Mouse (Mus musculus) midbrain, embryonic 13.5 days (tissue): ENCODE results near the gene Adam12. TPM values are rescaled to one million over a fixed set of nuclear protein-coding genes. Genes with fewer than 3 reads are reported as not detected.

Experiments
- ATAC-seq: fragments of 200-750 bp; cut with Nextera tagmentation; 2 replicates; pipeline ENCODE4 v1.8.0; 2017; ENCODE audit warnings: mild to moderate bottlenecking, moderate TSS enrichment, moderate library complexity
- H3K27ac ChIP-seq: fragments of 300-500 bp; sonication (generic); 2 replicates; pipeline ENCODE4 v1.5.1; 2015; ENCODE audit warnings: inconsistent platforms, mild to moderate bottlenecking, moderate library complexity
- H3K27me3 ChIP-seq: fragments of 300-500 bp; sonication (generic); 2 replicates; pipeline ENCODE4 v1.6.1; 2015; ENCODE audit warnings: mild to moderate bottlenecking, inconsistent platforms
- H3K36me3 ChIP-seq: fragments of 300-500 bp; sonication (generic); 2 replicates; pipeline ENCODE4 v1.6.1; 2015; ENCODE audit warnings: mild to moderate bottlenecking, inconsistent platforms
- H3K4me1 ChIP-seq: fragments of 300-500 bp; sonication (generic); replicated peaks from 2 replicates; pipeline ENCODE4 v1.6.1; 2015; ENCODE audit warnings: inconsistent platforms
- H3K4me2 ChIP-seq: fragments of 300-500 bp; sonication (generic); replicated peaks from 2 replicates; pipeline ENCODE4 v1.6.1; 2015; ENCODE audit warnings: moderate library complexity, mild to moderate bottlenecking, inconsistent platforms
- H3K4me3 ChIP-seq: fragments of 300-500 bp; sonication (generic); replicated peaks from 2 replicates; pipeline ENCODE4 v1.5.1; 2015; ENCODE audit warnings: mild to moderate bottlenecking, inconsistent platforms
- H3K9ac ChIP-seq: fragments of 300-500 bp; sonication (generic); replicated peaks from 2 replicates; pipeline ENCODE4 v1.6.1; 2015; ENCODE audit warnings: mild to moderate bottlenecking, inconsistent platforms
- H3K9me3 ChIP-seq: fragments of 300-500 bp; sonication (generic); 2 replicates; pipeline ENCODE4 v1.6.1; 2016; ENCODE audit warnings: mild to moderate bottlenecking, inconsistent platforms
- WGBS: fragments of 180-500 bp; shearing (Covaris S2); methylation state at CpG from one replicate; pipeline ENCODE4 v1.1.7; 2015; 5-methylcytosine and 5-hydroxymethylcytosine counted together
- polyA plus RNA-seq: library from polyadenylated mRNA; unstranded; fragments of >200 nt; fragmentation: Nextera tagmentation; extraction: Ambion mirVana; gene quantifications from 2 replicates; pipeline ENCODE4 v1.2.1, GENCODE M21; 2015

Gene Adam12
- polyA plus RNA-seq, 1 experiment from 2014 or later, result 1.8 TPM

DNA sequence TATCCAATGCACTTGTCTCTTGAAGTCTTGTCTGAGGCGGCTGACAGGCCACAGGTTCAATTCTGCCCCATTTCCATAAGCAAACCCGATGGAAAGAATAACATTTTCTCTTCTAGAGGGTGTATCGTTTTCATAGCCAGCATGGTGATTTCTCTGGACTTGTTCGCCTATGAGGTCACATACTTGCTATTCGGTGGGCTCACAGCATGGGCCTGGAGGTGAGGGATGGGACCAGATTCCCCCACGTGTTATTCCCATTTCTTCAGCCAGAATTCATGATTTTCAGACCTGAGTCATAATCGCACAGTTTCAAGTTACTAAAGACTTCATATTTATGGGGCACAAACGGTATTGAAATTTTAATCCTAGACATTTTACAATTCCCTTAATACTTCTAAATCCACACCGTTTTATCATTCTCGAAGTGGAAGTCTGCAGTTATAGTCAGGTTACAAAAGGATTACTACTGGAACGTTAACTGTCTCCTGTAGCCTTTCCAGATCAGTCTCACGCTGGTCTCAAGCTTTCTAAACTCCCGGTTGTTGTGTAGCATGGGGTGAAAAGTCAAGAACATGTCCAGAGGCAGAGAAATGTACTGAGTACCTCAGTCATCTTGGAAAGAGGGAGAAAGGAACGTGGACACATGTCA, 58.4 kb downstream of the Adam12 start:
- Histone ChIP-seq H3K27me3 (no peaks in the 10 kb centered on the region), H3K4me2 (no peak overlapping the region), H3K36me3 (no peaks in the 10 kb centered on the region), H3K27ac (no peak overlapping the region), H3K9me3 (no peaks in the 10 kb centered on the region), H3K4me3 (no peak overlapping the region), H3K9ac (no peak overlapping the region), H3K4me1 (no peaks in the 10 kb centered on the region)
- 84% methylated on average over 14 of the region's 14 CpGs for WGBS
- no peak for ATAC-seq

DNA sequence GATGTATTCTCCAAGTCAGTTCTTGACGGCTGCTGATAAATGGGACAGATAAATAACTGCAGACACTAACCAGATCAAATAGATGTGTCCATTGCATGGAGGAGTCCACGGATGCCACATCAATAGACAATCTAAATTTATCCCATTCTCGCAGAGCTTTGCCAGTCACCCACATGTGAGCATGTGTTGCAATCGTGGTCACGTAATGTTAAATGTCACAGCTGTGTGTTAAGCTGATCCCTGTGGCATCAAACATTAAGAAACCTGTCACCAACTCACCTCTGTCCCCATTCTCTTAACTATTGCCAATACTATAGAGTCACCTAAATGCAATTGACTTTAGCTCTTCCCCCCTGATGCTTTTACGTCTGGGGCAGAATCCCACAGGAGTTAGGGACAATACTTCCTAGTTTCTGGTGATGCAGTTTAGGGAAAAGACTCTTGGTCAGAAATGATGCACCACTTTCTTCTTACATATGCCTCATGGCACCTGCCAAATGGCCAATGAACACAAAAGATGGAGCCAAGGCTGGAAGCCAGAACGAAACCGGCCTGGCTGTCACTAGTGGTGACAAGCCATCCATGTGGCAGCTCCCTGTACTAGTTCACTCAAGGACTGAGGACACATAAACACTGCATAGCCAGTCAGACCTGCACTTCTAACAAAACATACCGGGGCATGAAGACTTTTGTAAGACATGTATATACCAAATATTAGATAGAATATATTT, 61.6 kb downstream of the Adam12 start:
- no peak for ATAC-seq
- no peak overlapping the region for H3K4me3 ChIP-seq
- 88% methylated on average over 9 of the region's 9 CpGs for WGBS
- H3K27me3 ChIP-seq, result no peaks in the 10 kb centered on the region
- no peaks in the 10 kb centered on the region for H3K36me3 ChIP-seq
- H3K9ac ChIP-seq, result no peak overlapping the region
- no peak overlapping the region for H3K4me2 ChIP-seq
- no peaks in the 10 kb centered on the region for H3K4me1 ChIP-seq
- H3K27ac ChIP-seq, result no peak overlapping the region
- H3K9me3 ChIP-seq, result no peaks in the 10 kb centered on the region

DNA sequence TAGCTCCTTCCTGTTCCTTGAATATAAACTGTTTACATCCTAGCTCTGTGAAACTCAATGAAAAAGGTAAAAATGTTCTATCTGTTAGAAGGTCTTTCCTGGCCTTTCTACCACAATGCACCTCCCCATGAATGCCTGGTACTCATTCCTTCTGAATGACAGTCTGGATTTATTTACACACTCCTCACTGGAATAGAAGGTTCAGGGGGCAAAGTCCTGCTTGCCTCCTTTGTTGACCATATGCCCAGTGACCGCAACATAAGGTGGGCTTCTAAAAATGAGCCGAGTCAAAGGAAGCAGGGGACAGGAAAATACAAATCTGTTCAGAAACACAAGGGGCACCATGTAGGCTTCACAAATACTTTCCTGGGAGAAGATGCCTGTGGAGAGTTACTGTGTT, 62.2 kb downstream of the Adam12 start:
- Histone ChIP-seq H3K27ac (no peak overlapping the region), H3K9me3 (no peaks in the 10 kb centered on the region), H3K36me3 (no peaks in the 10 kb centered on the region), H3K4me1 (no peaks in the 10 kb centered on the region), H3K4me2 (no peak overlapping the region), H3K9ac (no peak overlapping the region), H3K4me3 (no peak overlapping the region), H3K27me3 (no peaks in the 10 kb centered on the region)
- ATAC-seq, result no peak
- WGBS, result 89% methylated on average over 2 of the region's 2 CpGs

DNA sequence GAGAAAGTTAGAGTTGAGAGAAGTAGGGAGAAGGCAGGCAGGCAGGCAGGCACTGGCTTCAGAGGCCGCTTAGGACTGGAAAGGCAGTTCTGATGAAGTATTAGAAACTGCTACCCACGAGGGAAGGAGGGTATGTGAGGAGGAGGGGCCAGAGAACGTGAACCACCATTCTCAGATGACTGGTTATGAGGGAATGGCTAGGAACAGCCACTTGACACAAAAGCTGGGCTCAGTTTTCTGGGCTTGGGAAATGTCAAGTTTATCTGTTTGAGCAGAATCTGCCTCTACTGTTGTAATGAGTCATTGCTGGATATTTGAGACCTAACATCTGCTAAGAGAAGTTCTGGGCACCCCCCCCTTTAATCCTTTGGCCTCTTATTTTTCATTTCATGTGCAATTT, 64.4 kb downstream of the Adam12 start:
- no peak overlapping the region for H3K4me3 ChIP-seq
- H3K4me1 ChIP-seq, result no peaks in the 10 kb centered on the region
- no peak for ATAC-seq
- no peak overlapping the region for H3K27ac ChIP-seq
- WGBS, result 42% methylated on average over 3 of the region's 3 CpGs
- no peak overlapping the region for H3K9ac ChIP-seq
- no peaks in the 10 kb centered on the region for H3K27me3 ChIP-seq
- H3K9me3 ChIP-seq, result no peaks in the 10 kb centered on the region
- H3K4me2 ChIP-seq, result no peak overlapping the region
- H3K36me3 ChIP-seq, result no peaks in the 10 kb centered on the region

DNA sequence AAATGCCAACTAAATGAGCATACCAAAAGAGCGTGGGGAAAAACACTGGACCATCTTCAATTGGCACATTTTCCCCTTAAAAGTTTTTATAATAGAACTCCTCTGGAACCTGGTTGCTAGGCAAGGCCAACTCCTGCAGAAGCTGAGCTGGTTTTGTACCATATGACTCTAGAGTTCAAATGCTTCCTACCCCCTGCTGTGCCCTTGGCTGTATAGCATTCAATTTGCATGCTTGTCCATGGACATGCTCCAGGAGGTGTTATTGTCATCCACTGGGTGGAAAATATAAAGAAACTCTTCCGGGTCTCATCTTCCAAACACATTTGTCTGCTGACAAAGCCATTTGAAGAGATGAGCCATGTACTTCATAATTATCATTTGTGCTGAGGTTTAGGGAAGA, 68.2 kb downstream of the Adam12 start:
- no peak for ATAC-seq

DNA sequence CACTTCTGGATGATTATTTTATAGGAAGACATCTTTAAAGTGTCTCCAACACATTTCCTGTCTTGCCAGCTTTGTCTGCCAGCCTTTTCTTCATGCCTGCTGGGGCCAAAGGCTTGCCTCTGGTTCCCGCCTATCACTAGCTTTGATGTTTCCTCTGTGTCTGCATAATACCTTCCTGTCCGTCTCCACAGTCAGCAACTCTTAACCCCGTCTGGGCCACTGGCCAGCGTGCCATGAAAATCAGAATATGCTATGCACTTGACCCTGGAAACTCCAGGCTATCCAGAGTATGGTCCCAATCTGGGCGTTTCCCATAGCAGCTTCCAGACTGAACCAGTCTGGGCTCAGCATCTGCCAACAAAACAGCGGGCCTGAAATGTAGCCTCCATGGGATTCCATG, 69.1 kb downstream of the Adam12 start:
- H3K9me3 ChIP-seq, result no peaks in the 10 kb centered on the region
- no peaks in the 10 kb centered on the region for H3K4me1 ChIP-seq
- H3K4me2 ChIP-seq, result no peak overlapping the region
- no peak overlapping the region for H3K9ac ChIP-seq
- H3K4me3 ChIP-seq, result no peak overlapping the region
- no peak overlapping the region for H3K27ac ChIP-seq
- H3K27me3 ChIP-seq, result no peaks in the 10 kb centered on the region
- WGBS, result 63% methylated on average over 6 of the region's 6 CpGs
- no peaks in the 10 kb centered on the region for H3K36me3 ChIP-seq
- no peak for ATAC-seq

More for the DNA sequence above, 68.2 kb downstream of the Adam12 start:
- Histone ChIP-seq H3K9ac (no peak overlapping the region), H3K36me3 (no peaks in the 10 kb centered on the region), H3K27ac (no peak overlapping the region), H3K4me2 (no peak overlapping the region), H3K9me3 (no peaks in the 10 kb centered on the region), H3K27me3 (no peaks in the 10 kb centered on the region), H3K4me1 (no peaks in the 10 kb centered on the region), H3K4me3 (no peak overlapping the region)
- WGBS, result 60% methylated on average over 2 of the region's 2 CpGs

DNA sequence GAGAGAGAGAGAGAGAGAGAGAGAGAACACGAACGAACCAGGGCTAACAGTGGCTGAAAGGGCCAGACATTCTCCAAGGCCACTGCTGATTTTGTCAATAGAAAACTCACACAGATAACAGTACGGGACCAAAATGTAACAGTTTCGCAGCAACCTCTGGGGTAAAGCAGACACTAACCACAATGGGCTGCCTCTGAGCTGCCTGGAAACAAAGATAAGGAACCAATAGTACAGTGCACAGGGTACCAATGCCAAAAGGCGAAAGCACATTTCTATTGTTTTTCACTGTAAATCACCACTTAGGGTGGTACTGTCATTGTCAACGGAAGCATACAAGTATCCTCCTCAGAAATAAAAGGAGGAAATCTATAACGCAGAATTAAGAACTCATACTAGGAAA, 72.3 kb downstream of the Adam12 start:
- Histone ChIP-seq H3K4me3 (no peak overlapping the region), H3K9me3 (no peaks in the 10 kb centered on the region), H3K27ac (no peak overlapping the region), H3K27me3 (no peaks in the 10 kb centered on the region), H3K9ac (no peak overlapping the region), H3K36me3 (no peaks in the 10 kb centered on the region), H3K4me1 (no peaks in the 10 kb centered on the region), H3K4me2 (no peak overlapping the region)
- 86% methylated on average over 7 of the region's 7 CpGs for WGBS
- ATAC-seq, result no peak

DNA sequence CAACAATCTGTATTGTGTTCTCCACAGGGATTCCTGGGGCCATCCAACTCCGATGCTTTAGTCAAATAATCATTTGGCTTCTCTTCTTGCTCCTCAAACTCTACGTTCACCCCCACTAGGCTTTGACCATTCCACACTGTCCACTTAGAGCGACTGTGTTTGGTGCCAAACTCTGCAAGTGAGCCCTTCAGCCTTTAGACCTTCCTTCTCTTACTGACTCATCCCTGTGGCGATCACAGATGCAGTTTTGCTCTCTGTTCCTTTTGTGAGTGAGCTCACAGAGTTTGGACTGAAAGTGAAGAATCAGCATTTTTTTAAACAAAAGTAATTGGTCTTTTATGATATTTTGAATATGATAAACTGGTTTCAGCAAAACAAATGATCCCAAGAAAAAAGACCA, 80.6 kb downstream of the Adam12 start:
- 85% methylated on average over 4 of the region's 4 CpGs for WGBS
- Histone ChIP-seq H3K4me1 (no peaks in the 10 kb centered on the region), H3K9ac (no peak overlapping the region), H3K27me3 (no peaks in the 10 kb centered on the region), H3K27ac (no peak overlapping the region), H3K36me3 (no peaks in the 10 kb centered on the region), H3K9me3 (no peaks in the 10 kb centered on the region), H3K4me2 (no peak overlapping the region), H3K4me3 (no peak overlapping the region)
- no peak for ATAC-seq

DNA sequence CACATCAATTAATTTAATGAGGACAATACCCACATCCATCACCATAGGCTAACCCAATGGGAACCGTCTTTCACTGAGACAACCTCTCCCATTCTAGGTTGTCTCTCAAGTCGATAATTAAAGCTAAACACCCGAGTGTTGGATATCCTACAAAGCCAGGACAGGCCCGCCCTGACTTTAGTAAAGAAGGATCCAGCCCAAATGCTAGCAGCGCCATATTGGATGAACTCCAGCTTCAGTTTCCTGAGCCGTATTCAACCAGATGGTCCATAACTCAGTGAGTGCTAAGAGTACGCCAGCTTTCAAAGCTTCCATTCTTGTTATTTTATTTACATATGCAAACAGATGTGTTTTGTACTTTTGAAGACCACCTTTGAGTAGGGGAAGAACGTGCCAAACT, 81.6 kb downstream of the Adam12 start:
- H3K4me3 ChIP-seq, result no peak overlapping the region
- no peaks in the 10 kb centered on the region for H3K36me3 ChIP-seq
- H3K27me3 ChIP-seq, result no peaks in the 10 kb centered on the region
- H3K27ac ChIP-seq, result no peak overlapping the region
- H3K9me3 ChIP-seq, result no peaks in the 10 kb centered on the region
- WGBS, result 89% methylated on average over 8 of the region's 8 CpGs
- ATAC-seq, result no peak
- no peaks in the 10 kb centered on the region for H3K4me1 ChIP-seq
- no peak overlapping the region for H3K4me2 ChIP-seq
- no peak overlapping the region for H3K9ac ChIP-seq

DNA sequence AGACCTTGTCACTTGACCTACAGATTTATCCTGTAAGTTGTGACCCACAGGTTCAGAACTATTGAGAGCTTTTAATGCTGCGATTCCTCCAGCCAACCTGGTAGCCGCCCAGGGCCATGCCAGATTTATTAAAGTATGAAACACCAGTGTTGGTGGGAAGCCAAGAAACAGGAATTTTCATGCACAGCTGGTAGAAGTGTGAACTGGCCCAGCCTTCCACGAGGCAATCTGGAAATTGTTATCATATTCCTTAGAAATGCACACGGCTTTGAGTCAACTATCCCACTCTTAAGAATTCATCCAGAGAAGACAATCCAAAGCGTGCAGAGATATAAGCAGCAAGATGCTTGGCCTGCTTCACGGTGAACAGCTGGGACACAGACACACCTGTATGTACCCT, 82.6 kb downstream of the Adam12 start:
- no peak overlapping the region for H3K4me3 ChIP-seq
- H3K4me1 ChIP-seq, result no peaks in the 10 kb centered on the region
- no peaks in the 10 kb centered on the region for H3K9me3 ChIP-seq
- 92% methylated on average over 6 of the region's 6 CpGs for WGBS
- ATAC-seq, result no peak
- H3K36me3 ChIP-seq, result no peaks in the 10 kb centered on the region
- no peak overlapping the region for H3K4me2 ChIP-seq
- no peak overlapping the region for H3K27ac ChIP-seq
- H3K9ac ChIP-seq, result no peak overlapping the region
- H3K27me3 ChIP-seq, result no peaks in the 10 kb centered on the region

DNA sequence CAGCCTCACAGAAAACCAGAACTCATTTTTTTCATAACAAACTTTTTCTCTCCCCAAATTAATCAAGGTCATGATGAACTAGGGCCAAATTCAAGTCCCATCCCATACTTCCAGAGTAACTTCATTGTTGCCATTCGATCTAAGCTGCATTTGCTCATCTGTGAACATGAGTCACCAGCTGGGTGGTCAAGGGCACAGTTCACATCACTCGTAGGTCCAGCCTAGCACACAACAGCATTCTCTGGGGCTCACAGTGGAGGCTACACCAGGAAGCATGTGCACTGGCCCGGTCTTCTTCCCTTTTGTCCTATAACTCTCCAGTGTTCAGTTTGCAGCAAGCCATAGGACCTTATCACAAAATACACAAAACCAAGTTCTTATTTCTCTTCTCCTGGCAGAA, 84.4 kb downstream of the Adam12 start:
- ATAC-seq, result no peak
- Histone ChIP-seq H3K9ac (no peak overlapping the region), H3K4me3 (no peak overlapping the region), H3K36me3 (no peaks in the 10 kb centered on the region), H3K4me2 (no peak overlapping the region), H3K9me3 (no peaks in the 10 kb centered on the region), H3K4me1 (no peaks in the 10 kb centered on the region), H3K27ac (no peak overlapping the region), H3K27me3 (no peaks in the 10 kb centered on the region)
- WGBS, result 88% methylated on average over 3 of the region's 3 CpGs

DNA sequence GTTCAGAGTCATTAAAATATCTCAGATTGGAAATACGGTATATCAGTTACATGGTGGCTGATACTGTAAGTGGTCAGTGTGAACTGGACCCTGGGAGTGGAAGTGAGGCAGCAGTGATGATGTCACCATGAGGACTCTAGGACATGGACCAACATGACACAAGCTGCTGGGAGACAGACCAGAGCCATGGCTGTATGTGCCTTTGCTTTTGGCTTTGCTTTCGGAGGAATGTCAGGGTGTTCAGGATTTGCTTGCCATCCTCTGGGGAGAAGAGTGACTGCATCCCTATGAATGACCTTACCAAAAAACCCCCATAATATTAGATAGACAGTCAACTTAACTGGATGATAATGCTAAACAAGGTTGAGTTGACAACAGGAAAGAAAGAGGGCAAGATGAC, 85.1 kb downstream of the Adam12 start:
- Histone ChIP-seq H3K4me3 (no peak overlapping the region), H3K36me3 (no peaks in the 10 kb centered on the region), H3K27me3 (no peaks in the 10 kb centered on the region), H3K27ac (no peak overlapping the region), H3K9me3 (no peaks in the 10 kb centered on the region), H3K4me1 (no peaks in the 10 kb centered on the region), H3K9ac (no peak overlapping the region), H3K4me2 (no peak overlapping the region)
- ATAC-seq, result no peak
- 100% methylated on average over 2 of the region's 2 CpGs for WGBS

DNA sequence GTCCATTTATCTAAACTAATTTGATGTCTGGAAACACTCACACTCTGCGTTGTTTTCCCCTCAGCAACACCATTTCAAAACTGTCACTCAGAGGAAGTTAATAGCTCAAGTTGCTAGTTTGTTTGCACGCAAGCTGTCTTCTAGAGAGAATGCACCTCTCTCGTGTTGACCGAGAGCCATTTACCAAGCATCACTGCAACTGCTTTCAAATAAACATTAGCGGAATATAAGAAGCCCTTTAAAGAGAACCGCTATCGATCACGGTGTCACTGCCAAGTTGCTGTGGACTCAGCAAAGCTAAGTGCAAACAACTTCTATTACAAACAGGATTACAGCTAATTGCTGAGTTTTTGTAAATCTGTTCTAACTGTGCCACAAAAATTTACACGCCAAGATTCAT, 87.8 kb downstream of the Adam12 start:
- no peak for ATAC-seq
- Histone ChIP-seq H3K4me1 (no peaks in the 10 kb centered on the region), H3K9ac (no peak overlapping the region), H3K27ac (no peak overlapping the region), H3K4me2 (no peak overlapping the region), H3K4me3 (no peak overlapping the region), H3K36me3 (no peaks in the 10 kb centered on the region), H3K9me3 (no peaks in the 10 kb centered on the region), H3K27me3 (no peaks in the 10 kb centered on the region)
- 89% methylated on average over 9 of the region's 9 CpGs for WGBS
